Mouse (Mus musculus): ENCODE results near the gene Hist1h2bf. TPM values are rescaled to one million over a fixed set of nuclear protein-coding genes. Genes with fewer than 3 reads are reported as not detected.

Gene Hist1h2bf
- total RNA-seq, 1 experiment from 2014 or later: 279 TPM

Other genes with a start within 250 kb of the Hist1h2bf start
- gene Zfp322a, start 205.0 kb downstream of the Hist1h2bf start, total RNA-seq (2023): 15.1 to 19.7 TPM (median 15.9 TPM) in 4 replicates
- 18.2 to 20.1 TPM (median 19.1 TPM) in 4 replicates for gene Abt1, start 150.3 kb downstream of the Hist1h2bf start, total RNA-seq (2023)
- gene Btn1a1, start 108.3 kb downstream of the Hist1h2bf start, total RNA-seq (2023): not detected in 4 replicates
- gene Btn2a2, start 85.3 kb downstream of the Hist1h2bf start, total RNA-seq (2023): 0.63 to 1.2 TPM (median 0.94 TPM) in 4 replicates
- 312 to 413 TPM (median 355 TPM) in 4 replicates for gene Hist1h4h, start 43.1 kb downstream of the Hist1h2bf start, total RNA-seq (2023)
- 8.2 to 18.3 TPM (median 14.4 TPM) in 4 replicates for gene Hist1h2af, start 40.3 kb downstream of the Hist1h2bf start, total RNA-seq (2023)
- 4.0 to 5.5 TPM (median 4.9 TPM) in 3 of 4 replicates, not detected in the other for gene Hist1h3g, start 38.8 kb downstream of the Hist1h2bf start, total RNA-seq (2023)
- gene Hist1h2bh, start 30.8 kb downstream of the Hist1h2bf start, total RNA-seq (2023): 9.7 to 15.7 TPM (median 11.4 TPM) in 4 replicates
- 116 to 135 TPM (median 127 TPM) in 4 replicates for gene Hist1h3f, start 30.1 kb downstream of the Hist1h2bf start, total RNA-seq (2023)
- 64.1 to 86.2 TPM (median 72.6 TPM) in 4 replicates for gene Hist1h4f, start 22.5 kb downstream of the Hist1h2bf start, total RNA-seq (2023)
- gene Hist1h1d, start 20.9 kb downstream of the Hist1h2bf start, total RNA-seq (2023): 20.7 to 25.2 TPM (median 22.9 TPM) in 4 replicates
- gene Hist1h3e, start 11.8 kb downstream of the Hist1h2bf start, total RNA-seq (2023): 302 to 339 TPM (median 312 TPM) in 4 replicates
- gene Hist1h2ae, start 3.0 kb downstream of the Hist1h2bf start, total RNA-seq (2023): 20.2 to 28.2 TPM (median 23.3 TPM) in 4 replicates
- 455 to 535 TPM (median 493 TPM) in 4 replicates for gene Hist1h2bg, start 2.8 kb downstream of the Hist1h2bf start, total RNA-seq (2023)
- gene Hist1h2ad, start 185 bp upstream of the Hist1h2bf start, total RNA-seq (2023): 18.6 to 61.8 TPM (median 42.9 TPM) in 4 replicates
- gene Hist1h3d, start 1.6 kb upstream of the Hist1h2bf start, total RNA-seq (2023): 33.1 to 41.7 TPM (median 35.9 TPM) in 4 replicates
- 149 to 174 TPM (median 170 TPM) in 4 replicates for gene Hist1h4d, start 7.4 kb upstream of the Hist1h2bf start, total RNA-seq (2023)
- 31.4 to 39.8 TPM (median 37.8 TPM) in 4 replicates for gene Hist1h2be, start 46.9 kb upstream of the Hist1h2bf start, total RNA-seq (2023)
- gene Hist1h1e, start 48.4 kb upstream of the Hist1h2bf start, total RNA-seq (2023): 317 to 365 TPM (median 333 TPM) in 4 replicates
- 9.3 to 10.9 TPM (median 9.8 TPM) in 4 replicates for gene Hist1h2ac, start 109.8 kb upstream of the Hist1h2bf start, total RNA-seq (2023)
- gene Hist1h2bc, start 110.0 kb upstream of the Hist1h2bf start, total RNA-seq (2023): 16.6 to 23.0 TPM (median 18.7 TPM) in 4 replicates
- gene Hist1h1t, start 121.6 kb upstream of the Hist1h2bf start, total RNA-seq (2023): 0.67 to 1.3 TPM in 2 of 4 replicates, not detected in the others
- gene Hist1h4c, start 124.3 kb upstream of the Hist1h2bf start, total RNA-seq (2023): 174 to 205 TPM (median 189 TPM) in 4 replicates
- gene Hfe, start 136.7 kb upstream of the Hist1h2bf start, total RNA-seq (2023): 0.48 to 1.5 TPM (median 1.1 TPM) in 4 replicates
- 857 to 1,008 TPM (median 880 TPM) in 4 replicates for gene Hist1h1c, start 164.6 kb upstream of the Hist1h2bf start, total RNA-seq (2023)
- gene Hist1h3c, start 171.4 kb upstream of the Hist1h2bf start, total RNA-seq (2023): 9.0 to 14.7 TPM (median 11.7 TPM) in 4 replicates
- gene Hist1h2bb, start 172.5 kb upstream of the Hist1h2bf start, total RNA-seq (2023): 65.5 to 82.0 TPM (median 72.9 TPM) in 4 replicates
- gene Hist1h2ab, start 176.9 kb upstream of the Hist1h2bf start, total RNA-seq (2023): 38.9 to 112 TPM (median 74.0 TPM) in 4 replicates
- gene Hist1h3b, start 178.1 kb upstream of the Hist1h2bf start, total RNA-seq (2023): 29.5 to 64.1 TPM (median 35.4 TPM) in 4 replicates
- 81.8 to 123 TPM (median 110 TPM) in 4 replicates for gene Hist1h4b, start 182.8 kb upstream of the Hist1h2bf start, total RNA-seq (2023)
- 189 to 269 TPM (median 202 TPM) in 4 replicates for gene Hist1h4a, start 187.0 kb upstream of the Hist1h2bf start, total RNA-seq (2023)
- 385 to 444 TPM (median 390 TPM) in 4 replicates for gene Hist1h3a, start 188.2 kb upstream of the Hist1h2bf start, total RNA-seq (2023)
- 35.5 to 38.6 TPM (median 37.0 TPM) in 4 replicates for gene Hist1h1a, start 189.5 kb upstream of the Hist1h2bf start, total RNA-seq (2023)
- not detected in 4 replicates for gene Trim38, start 195.7 kb upstream of the Hist1h2bf start, total RNA-seq (2023)
- not detected in 4 replicates for gene Slc17a2, start 232.8 kb upstream of the Hist1h2bf start, total RNA-seq (2023)